Mouse (Mus musculus): ENCODE results near the gene Lrrc20. TPM values are rescaled to one million over a fixed set of nuclear protein-coding genes. Genes with fewer than 3 reads are reported as not detected.

The Lrrc20 gene
- polyA plus RNA-seq, 1 experiment from 2014 or later: 11.8 TPM

GRCm38 (mm10) chr10:61555155-61555554 is 79.6 kb downstream of the Lrrc20 start:
- DNase-seq (ENCODE audit: low spot score): no peak
- Histone ChIP-seq H3K27ac (replicated peaks; ENCODE audit: low read depth, low read length) (no peak overlapping the region), H3K36me3 (ENCODE audit: control insufficient read depth, insufficient read depth, low read length) (no peaks in the 10 kb centered on the region), H3K4me1 (ENCODE audit: control insufficient read depth, insufficient read depth, low read length) (no peaks in the 10 kb centered on the region), H3K9me3 (ENCODE audit: control insufficient read depth, low read length) (no peaks in the 10 kb centered on the region), H3K4me3 (ENCODE audit: low read depth, low read length) (no peak overlapping the region), H3K4me2 (ENCODE audit: low read depth, severe bottlenecking) (no peak overlapping the region), H3K27me3 (ENCODE audit: control insufficient read depth, insufficient read depth, low read length) (no peaks in the 10 kb centered on the region), H3K9ac (ENCODE audit: low read length) (no peak overlapping the region)
- ATAC-seq (ENCODE audit: insufficient number of reproducible peaks, low FRiP score, low TSS enrichment, low read depth): no peak
- 86% methylated on average over 6 of the region's 6 CpGs for WGBS

- Histone ChIP-seq H3K9me3 (ENCODE audit: control insufficient read depth, low read length) (no peaks in the 10 kb centered on the region), H3K9ac (ENCODE audit: low read length) (no peak overlapping the region), H3K4me1 (ENCODE audit: control insufficient read depth, insufficient read depth, low read length) (no peaks in the 10 kb centered on the region), H3K4me3 (ENCODE audit: low read depth, low read length) (no peak overlapping the region), H3K4me2 (ENCODE audit: low read depth, severe bottlenecking) (no peak overlapping the region), H3K36me3 (ENCODE audit: control insufficient read depth, insufficient read depth, low read length) (no peaks in the 10 kb centered on the region), H3K27ac (replicated peaks; ENCODE audit: low read depth, low read length) (no peak overlapping the region), H3K27me3 (ENCODE audit: control insufficient read depth, insufficient read depth, low read length) (no peaks in the 10 kb centered on the region)
- ATAC-seq (ENCODE audit: insufficient number of reproducible peaks, low FRiP score, low TSS enrichment, low read depth): no peak
- WGBS: 77% methylated on average over 2 of the region's 2 CpGs
- DNase-seq (ENCODE audit: low spot score): no peak
Measured at GRCm38 (mm10) chr10:61558631-61559030, 83.0 kb downstream of the Lrrc20 start.

GRCm38 (mm10) chr10:61559544-61559943 is 83.9 kb downstream of the Lrrc20 start:
- Histone ChIP-seq H3K27me3 (ENCODE audit: control insufficient read depth, insufficient read depth, low read length) (no peaks in the 10 kb centered on the region), H3K4me1 (ENCODE audit: control insufficient read depth, insufficient read depth, low read length) (no peaks in the 10 kb centered on the region), H3K4me3 (ENCODE audit: low read depth, low read length) (no peak overlapping the region), H3K4me2 (ENCODE audit: low read depth, severe bottlenecking) (no peak overlapping the region), H3K27ac (replicated peaks; ENCODE audit: low read depth, low read length) (no peak overlapping the region), H3K9ac (ENCODE audit: low read length) (no peak overlapping the region), H3K36me3 (ENCODE audit: control insufficient read depth, insufficient read depth, low read length) (no peaks in the 10 kb centered on the region), H3K9me3 (ENCODE audit: control insufficient read depth, low read length) (no peaks in the 10 kb centered on the region)
- ATAC-seq (ENCODE audit: insufficient number of reproducible peaks, low FRiP score, low TSS enrichment, low read depth) (no peak), DNase-seq (ENCODE audit: low spot score) (no peak)

- no peaks in the 10 kb centered on the region for H3K4me1 ChIP-seq (ENCODE audit: control insufficient read depth, insufficient read depth, low read length)
- H3K4me2 ChIP-seq (ENCODE audit: low read depth, severe bottlenecking): no peak overlapping the region
- no peak overlapping the region for H3K9ac ChIP-seq (ENCODE audit: low read length)
- H3K36me3 ChIP-seq (ENCODE audit: control insufficient read depth, insufficient read depth, low read length): no peaks in the 10 kb centered on the region
- no peaks in the 10 kb centered on the region for H3K27me3 ChIP-seq (ENCODE audit: control insufficient read depth, insufficient read depth, low read length)
- no peak overlapping the region for H3K27ac ChIP-seq (replicated peaks; ENCODE audit: low read depth, low read length)
- H3K9me3 ChIP-seq (ENCODE audit: control insufficient read depth, low read length): no peaks in the 10 kb centered on the region
- 85% methylated on average over 9 of the region's 9 CpGs for WGBS
- H3K4me3 ChIP-seq (ENCODE audit: low read depth, low read length): no peak overlapping the region
- no peak for DNase-seq (ENCODE audit: low spot score)
- no peak for ATAC-seq (ENCODE audit: insufficient number of reproducible peaks, low FRiP score, low TSS enrichment, low read depth)
Measured at GRCm38 (mm10) chr10:61563550-61563949, 87.9 kb downstream of the Lrrc20 start.

GRCm38 (mm10) chr10:61564408-61564807 is 88.8 kb downstream of the Lrrc20 start:
- H3K4me2 ChIP-seq (ENCODE audit: low read depth, severe bottlenecking): no peak overlapping the region
- H3K4me1 ChIP-seq (ENCODE audit: control insufficient read depth, insufficient read depth, low read length): no peaks in the 10 kb centered on the region
- no peaks in the 10 kb centered on the region for H3K27me3 ChIP-seq (ENCODE audit: control insufficient read depth, insufficient read depth, low read length)
- no peaks in the 10 kb centered on the region for H3K36me3 ChIP-seq (ENCODE audit: control insufficient read depth, insufficient read depth, low read length)
- DNase-seq (ENCODE audit: low spot score) (no peak), ATAC-seq (ENCODE audit: insufficient number of reproducible peaks, low FRiP score, low TSS enrichment, low read depth) (no peak)
- no peak overlapping the region for H3K4me3 ChIP-seq (ENCODE audit: low read depth, low read length)
- 83% methylated on average over 4 of the region's 4 CpGs for WGBS
- no peak overlapping the region for H3K9ac ChIP-seq (ENCODE audit: low read length)
- H3K9me3 ChIP-seq (ENCODE audit: control insufficient read depth, low read length): no peaks in the 10 kb centered on the region
- no peak overlapping the region for H3K27ac ChIP-seq (replicated peaks; ENCODE audit: low read depth, low read length)

DNA sequence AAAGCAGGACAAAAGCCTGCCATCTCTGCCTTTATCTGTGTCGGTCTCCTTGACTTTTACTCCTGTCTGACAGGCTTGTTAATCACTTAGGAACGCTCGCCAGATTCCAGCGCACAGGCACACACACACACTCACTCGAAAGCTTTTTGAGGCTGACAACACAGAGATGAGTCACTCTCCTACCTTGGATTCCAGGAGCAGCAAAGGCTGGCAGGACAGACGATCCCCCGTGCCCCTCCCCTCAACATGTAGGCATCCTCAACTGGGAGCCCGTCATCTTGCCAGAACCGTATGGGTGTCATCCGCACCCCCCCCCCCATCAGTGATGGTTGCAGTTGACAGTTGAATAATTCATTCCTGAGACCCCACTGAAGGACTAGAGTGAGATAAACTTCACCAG is 94.6 kb downstream of the Lrrc20 start:
- Histone ChIP-seq H3K4me3 (ENCODE audit: low read depth, low read length) (no peak overlapping the region), H3K27ac (replicated peaks; ENCODE audit: low read depth, low read length) (no peak overlapping the region), H3K36me3 (ENCODE audit: control insufficient read depth, insufficient read depth, low read length) (no peaks in the 10 kb centered on the region), H3K4me1 (ENCODE audit: control insufficient read depth, insufficient read depth, low read length) (no peaks in the 10 kb centered on the region), H3K4me2 (ENCODE audit: low read depth, severe bottlenecking) (no peak overlapping the region), H3K9me3 (ENCODE audit: control insufficient read depth, low read length) (no peaks in the 10 kb centered on the region), H3K27me3 (ENCODE audit: control insufficient read depth, insufficient read depth, low read length) (no peaks in the 10 kb centered on the region), H3K9ac (ENCODE audit: low read length) (no peak overlapping the region)
- DNase-seq (ENCODE audit: low spot score): no peak
- no peak for ATAC-seq (ENCODE audit: insufficient number of reproducible peaks, low FRiP score, low TSS enrichment, low read depth)
- WGBS: 54% methylated on average over 10 of the region's 10 CpGs

GRCm38 (mm10) chr10:61572126-61572525 is 96.5 kb downstream of the Lrrc20 start:
- Histone ChIP-seq H3K9ac (ENCODE audit: low read length) (no peak overlapping the region), H3K4me1 (ENCODE audit: control insufficient read depth, insufficient read depth, low read length) (no peaks in the 10 kb centered on the region), H3K27ac (replicated peaks; ENCODE audit: low read depth, low read length) (no peak overlapping the region), H3K9me3 (ENCODE audit: control insufficient read depth, low read length) (no peaks in the 10 kb centered on the region), H3K36me3 (ENCODE audit: control insufficient read depth, insufficient read depth, low read length) (no peaks in the 10 kb centered on the region), H3K4me3 (ENCODE audit: low read depth, low read length) (no peak overlapping the region), H3K4me2 (ENCODE audit: low read depth, severe bottlenecking) (no peak overlapping the region), H3K27me3 (ENCODE audit: control insufficient read depth, insufficient read depth, low read length) (no peaks in the 10 kb centered on the region)
- no peak for ATAC-seq (ENCODE audit: insufficient number of reproducible peaks, low FRiP score, low TSS enrichment, low read depth)
- 48% methylated on average over 5 of the region's 5 CpGs for WGBS
- no peak for DNase-seq (ENCODE audit: low spot score)

- H3K9ac ChIP-seq (ENCODE audit: low read length): no peak overlapping the region
- 81% methylated on average over 13 of the region's 13 CpGs for WGBS
- H3K4me1 ChIP-seq (ENCODE audit: control insufficient read depth, insufficient read depth, low read length): no peaks in the 10 kb centered on the region
- ATAC-seq (ENCODE audit: insufficient number of reproducible peaks, low FRiP score, low TSS enrichment, low read depth): no peak
- H3K27ac ChIP-seq (replicated peaks; ENCODE audit: low read depth, low read length): no peak overlapping the region
- no peaks in the 10 kb centered on the region for H3K9me3 ChIP-seq (ENCODE audit: control insufficient read depth, low read length)
- no peaks in the 10 kb centered on the region; the same call in 1 of the 2 replicates for H3K36me3 ChIP-seq (ENCODE audit: control insufficient read depth, insufficient read depth, low read length)
- no peak overlapping the region for H3K4me2 ChIP-seq (ENCODE audit: low read depth, severe bottlenecking)
- DNase-seq (ENCODE audit: low spot score): no peak
- no peak overlapping the region for H3K4me3 ChIP-seq (ENCODE audit: low read depth, low read length)
- H3K27me3 ChIP-seq (ENCODE audit: control insufficient read depth, insufficient read depth, low read length): no peaks in the 10 kb centered on the region
Measured at GRCm38 (mm10) chr10:61576120-61576767, 100.6 kb downstream of the Lrrc20 start.
